Comparison of ENCODE assay signal across 12 mouse cellular contexts in genomic region chr11:4678700-4679440, GRCm38 (mm10). TPM values are rescaled to one million over a fixed set of nuclear protein-coding genes. Genes with fewer than 3 reads are reported as not detected.
DNase-seq lines count a peak whose midpoint lies in the region; ATAC-seq lines count a peak whose summit lies in the region.
"Had no signal": no experiment of that assay in that cellular context is flagged by ENCODE, and none has a peak within 500 bp of the region (broad histone marks: within the 10 kb centered on the region; RNA-seq: fewer than 3 reads in every experiment).

No protein-coding gene starts in this region.

- H3K9me3 ChIP-seq in embryonic facial prominence, embryonic 14.5 days (ENCODE audit: control insufficient read depth, low read length) = no peaks in the 10 kb centered on the region
- no peaks in the 10 kb centered on the region for H3K9me3 ChIP-seq in neural tube, embryonic 13.5 days
- H3K9me3 ChIP-seq: forebrain, embryonic 12.5 days; neural tube, embryonic 12.5 days had no signal

- no peaks in the 10 kb centered on the region for H3K27me3 ChIP-seq in embryonic facial prominence, embryonic 14.5 days (replicated peaks; ENCODE audit: control insufficient read depth, insufficient read depth, low read length)
- H3K27me3 ChIP-seq in neural tube, embryonic 13.5 days = no peaks in the 10 kb centered on the region
- H3K27me3 ChIP-seq: forebrain, embryonic 12.5 days; neural tube, embryonic 12.5 days had no signal

- H3K4me1 ChIP-seq in embryonic facial prominence, embryonic 14.5 days (ENCODE audit: control insufficient read depth, insufficient read depth, low read length) = peaks cover 22% of the 10 kb centered on the region
- peaks cover 5% of the 10 kb centered on the region; the same call in 1 of the 2 replicates for H3K4me1 ChIP-seq in neural tube, embryonic 13.5 days (replicated peaks)
- H3K4me1 ChIP-seq: forebrain, embryonic 12.5 days; neural tube, embryonic 12.5 days had no signal

- ATAC-seq in embryonic facial prominence, embryonic 14.5 days (ENCODE audit: low read depth) = peak; percentile 82
- ATAC-seq in neural tube, embryonic 13.5 days (ENCODE audit: low read depth) = peak; percentile 87

- DNase-seq in left cerebral cortex, adult 18-20 months (ENCODE audit: low spot score in 2 of 2) = peak; percentile 63 to 80
- DNase-seq in left cerebral cortex, adult 11 months (ENCODE audit: low spot score) = no peak
- DNase-seq in embryonic facial prominence, embryonic 14.5 days (ENCODE audit: low spot score) = peak; percentile 79
- DNase-seq in layer of hippocampus, postnatal 10 days (ENCODE audit: low spot score in 2 of 2) = peak; percentile 49 to 55
- DNase-seq in thymus, postnatal 25 days = no peak
- no peak for DNase-seq in cerebellum, adult 18-20 months
- DNase-seq in retina, embryonic 14.5 days (ENCODE audit: low spot score) = no peak
- DNase-seq: heart, postnatal 4 days had no signal

- peaks cover 70% of the 10 kb centered on the region for H3K36me3 ChIP-seq in embryonic facial prominence, embryonic 14.5 days (ENCODE audit: control insufficient read depth, insufficient read depth, low read length)
- peaks cover 71% of the 10 kb centered on the region for H3K36me3 ChIP-seq in neural tube, embryonic 13.5 days

- no peak overlapping the region for H3K9ac ChIP-seq in embryonic facial prominence, embryonic 14.5 days (ENCODE audit: low read depth, low read length)
- no peak overlapping the region for H3K9ac ChIP-seq in neural tube, embryonic 13.5 days
- H3K9ac ChIP-seq: forebrain, embryonic 12.5 days; neural tube, embryonic 12.5 days had no signal

- H3K27ac ChIP-seq in embryonic facial prominence, embryonic 14.5 days (replicated peaks; ENCODE audit: low read depth, low read length) = peak overlapping the region; percentile 72
- 0 out of 2 replicates have a peak overlapping the region, but pooled peaks have one; percentile 33 for H3K27ac ChIP-seq in neural tube, embryonic 13.5 days (replicated peaks)
- H3K27ac ChIP-seq: neural tube, embryonic 12.5 days had no signal

- no peak overlapping the region for H3K4me2 ChIP-seq in embryonic facial prominence, embryonic 14.5 days (ENCODE audit: low read depth, low read length)
- H3K4me2 ChIP-seq in neural tube, embryonic 13.5 days = no peak overlapping the region
- H3K4me2 ChIP-seq: forebrain, embryonic 12.5 days; neural tube, embryonic 12.5 days had no signal

- 62% methylated on average over 13 of the region's 13 CpGs for WGBS in embryonic facial prominence, embryonic 14.5 days
- WGBS in neural tube, embryonic 13.5 days = 75% methylated on average over 13 of the region's 13 CpGs

- no peak overlapping the region for H3K4me3 ChIP-seq in embryonic facial prominence, embryonic 14.5 days (ENCODE audit: low read depth, low read length)
- no peak overlapping the region for H3K4me3 ChIP-seq in neural tube, embryonic 13.5 days
- H3K4me3 ChIP-seq: forebrain, embryonic 12.5 days; neural tube, embryonic 12.5 days had no signal

RNA-seq across cellular contexts. Expression of gene Uqcr10, which starts 25.3 kb away (rescaled TPM):
- total RNA-seq in left cerebral cortex, adult 18-20 months (2021) = 100 to 1,000 TPM; 347 to 391 TPM
- 722 and 816 TPM in 2 replicates for polyA plus RNA-seq in embryonic facial prominence, embryonic 14.5 days (2014; fragmentation: Nextera tagmentation; extraction: Ambion mirVana)
- 100 to 1,000 TPM; 436 to 483 TPM for total RNA-seq in layer of hippocampus, postnatal 10 days (2021)
- 595 and 628 TPM in 2 replicates for polyA plus RNA-seq in neural tube, embryonic 13.5 days (2015; fragmentation: Nextera tagmentation; extraction: Ambion mirVana)

RNA-seq across cellular contexts. Expression of gene Zmat5, which starts 25.6 kb away (rescaled TPM):
- total RNA-seq in left cerebral cortex, adult 18-20 months (2021) = 10 to 100 TPM; 25.3 to 28.5 TPM
- 51.7 and 52.2 TPM in 2 replicates for polyA plus RNA-seq in embryonic facial prominence, embryonic 14.5 days (2014; fragmentation: Nextera tagmentation; extraction: Ambion mirVana)
- 10 to 100 TPM; 31.6 to 38.2 TPM for total RNA-seq in layer of hippocampus, postnatal 10 days (2021)
- 61.5 and 72.6 TPM in 2 replicates for polyA plus RNA-seq in neural tube, embryonic 13.5 days (2015; fragmentation: Nextera tagmentation; extraction: Ambion mirVana)

RNA-seq across cellular contexts. Expression of gene Ascc2, which starts 41.3 kb away (rescaled TPM):
- total RNA-seq in left cerebral cortex, adult 18-20 months (2021) = 10 to 100 TPM; 19.2 to 19.5 TPM
- polyA plus RNA-seq in embryonic facial prominence, embryonic 14.5 days (2014; fragmentation: Nextera tagmentation; extraction: Ambion mirVana) = 27.8 and 31.4 TPM in 2 replicates
- total RNA-seq in layer of hippocampus, postnatal 10 days (2021) = 10 to 100 TPM; 23.7 to 24.4 TPM
- polyA plus RNA-seq in neural tube, embryonic 13.5 days (2015; fragmentation: Nextera tagmentation; extraction: Ambion mirVana) = 22.3 and 23.7 TPM in 2 replicates

RNA-seq across cellular contexts. Expression of gene Gm11032, which starts 59.0 kb away (rescaled TPM):
- not detected for total RNA-seq in left cerebral cortex, adult 18-20 months (2021)
- polyA plus RNA-seq in embryonic facial prominence, embryonic 14.5 days (2014; fragmentation: Nextera tagmentation; extraction: Ambion mirVana) = not detected in 2 replicates
- not detected for total RNA-seq in layer of hippocampus, postnatal 10 days (2021)
- polyA plus RNA-seq in neural tube, embryonic 13.5 days (2015; fragmentation: Nextera tagmentation; extraction: Ambion mirVana) = not detected in 2 replicates
- total RNA-seq: heart, postnatal 4 days had no signal
- polyA plus RNA-seq: forebrain, embryonic 12.5 days; liver, embryonic 16.5 days; neural tube, embryonic 12.5 days had no signal

Comparison
In these comparisons a context has a peak if more than half of its experiments do, and no peak if none do; other contexts are left out.
1. DNase-seq: peak in left cerebral cortex, adult 18-20 months (2 of 2), embryonic facial prominence, embryonic 14.5 days (single experiment) and layer of hippocampus, postnatal 10 days (2 of 2); none in left cerebral cortex, adult 11 months (single experiment), thymus, postnatal 25 days (single experiment), cerebellum, adult 18-20 months (0 of 2) and retina, embryonic 14.5 days (single experiment).